Mouse (Mus musculus) right cerebral cortex, postnatal 4 days (tissue): ENCODE results near the gene Morn1.

Source experiments
- DNase-seq: peaks from one replicate; pipeline ENCODE4 v3.0.0-alpha.2; 2022

Morn1 gene

GRCm38 (mm10) chr4:155079666-155080065 lies 6.7 kb upstream of the Morn1 start:
- DNase-seq, result no peak

GRCm38 (mm10) chr4:155083553-155083952 lies 2.8 kb upstream of the Morn1 start:
- DNase-seq, result no peak

- DNase-seq, result no peak
These were observed 2.0 kb upstream of the Morn1 start for GRCm38 (mm10) chr4:155084351-155084750.

GRCm38 (mm10) chr4:155085206-155086107 lies 920 bp upstream of the Morn1 start:
- no peak for DNase-seq

- no peak for DNase-seq
These were observed 2.9 kb downstream of the Morn1 start for GRCm38 (mm10) chr4:155089241-155089640.

GRCm38 (mm10) chr4:155090147-155090546 lies 3.8 kb downstream of the Morn1 start:
- no peak for DNase-seq

GRCm38 (mm10) chr4:155090688-155091449 lies 4.5 kb downstream of the Morn1 start:
- DNase-seq, result no peak

GRCm38 (mm10) chr4:155092718-155093430 lies 6.5 kb downstream of the Morn1 start:
- DNase-seq, result no peak

- DNase-seq, result no peak
These were observed 7.2 kb downstream of the Morn1 start for GRCm38 (mm10) chr4:155093431-155094149.

- peak; percentile 48 for DNase-seq
These were observed 8.2 kb downstream of the Morn1 start for GRCm38 (mm10) chr4:155094565-155094964.

- peak; percentile 89 for DNase-seq
These were observed 9.0 kb downstream of the Morn1 start for GRCm38 (mm10) chr4:155095238-155095900.

- DNase-seq, result no peak
These were observed 9.6 kb downstream of the Morn1 start for GRCm38 (mm10) chr4:155095967-155096366.

GRCm38 (mm10) chr4:155097452-155097851 lies 11.1 kb downstream of the Morn1 start:
- DNase-seq, result no peak

GRCm38 (mm10) chr4:155098572-155098971 lies 12.2 kb downstream of the Morn1 start:
- no peak for DNase-seq

- DNase-seq, result no peak
These were observed 21.5 kb downstream of the Morn1 start for GRCm38 (mm10) chr4:155107886-155108285.

GRCm38 (mm10) chr4:155109471-155109870 lies 23.1 kb downstream of the Morn1 start:
- DNase-seq, result no peak

- no peak for DNase-seq
These were observed 27.5 kb downstream of the Morn1 start for GRCm38 (mm10) chr4:155113766-155114410.

- DNase-seq, result no peak
These were observed 30.2 kb downstream of the Morn1 start for GRCm38 (mm10) chr4:155116607-155117006.

GRCm38 (mm10) chr4:155117396-155117978 lies 31.1 kb downstream of the Morn1 start:
- no peak for DNase-seq

- no peak for DNase-seq
These were observed 31.9 kb downstream of the Morn1 start for GRCm38 (mm10) chr4:155118278-155118677.

GRCm38 (mm10) chr4:155120038-155120437 lies 33.7 kb downstream of the Morn1 start:
- DNase-seq, result no peak
